Mouse (Mus musculus) E14TG2a.4 (cell line): ENCODE measurements around the gene Rer1.

ENCODE experiments used
- CTCF ChIP-seq: conservative IDR thresholded peaks from 2 replicates; pipeline ENCODE4 v1.5.1; 2014; ENCODE audit warnings: low read length
- POU5F1 ChIP-seq: IDR thresholded peaks from 2 replicates; pipeline ENCODE4 v1.6.1; 2014; ENCODE audit warnings: low read length, borderline replicate concordance

DNA sequence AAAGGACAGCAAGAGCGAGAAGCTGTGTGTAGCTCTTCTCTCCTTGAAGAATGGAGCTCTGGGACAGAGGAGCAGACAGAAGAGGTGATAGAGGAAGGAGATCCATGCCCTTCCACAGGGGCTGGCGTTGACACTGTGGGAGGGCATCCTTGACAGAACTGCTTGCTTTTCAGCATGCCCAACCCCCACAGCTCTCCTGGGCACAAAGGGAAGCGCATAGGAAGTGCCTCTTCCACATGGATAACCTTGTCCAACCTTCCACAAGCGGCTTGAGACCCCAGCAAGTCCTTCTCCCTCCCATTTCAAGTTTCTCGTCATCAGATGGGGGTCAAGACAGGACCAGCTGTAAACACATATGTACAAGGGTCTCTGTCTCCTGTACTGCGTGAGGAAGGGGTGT is 53.1 kb downstream of the Rer1 start:
- TF ChIP-seq CTCF (no peak), POU5F1 (no peak)
